Mouse (Mus musculus) activated CD4-positive, CD25-positive, alpha-beta regulatory T cell, adult 4 months (primary cell): ENCODE data around the gene Syce2. TPM values are rescaled to one million over a fixed set of nuclear protein-coding genes. Genes with fewer than 3 reads are reported as not detected.
"Not testable (repeated sequence)": the region's sequence is repeated elsewhere in the genome, so short reads cannot be mapped to it uniquely, and the experiment has no call there.

Experiments used
- ATAC-seq: one replicate; pipeline ENCODE4 v1.8.0; 2017
- polyA plus RNA-seq, 2 experiments: library from polyadenylated mRNA; unstranded; fragments of 100-300 nt; shearing (Covaris generic); gene quantifications; one replicate each; pipeline ENCODE4 v1.2.1; 2017

Gene Syce2
- polyA plus RNA-seq, 2 experiments from 2014 or later = 8.2 to 15.0 TPM

DNA sequence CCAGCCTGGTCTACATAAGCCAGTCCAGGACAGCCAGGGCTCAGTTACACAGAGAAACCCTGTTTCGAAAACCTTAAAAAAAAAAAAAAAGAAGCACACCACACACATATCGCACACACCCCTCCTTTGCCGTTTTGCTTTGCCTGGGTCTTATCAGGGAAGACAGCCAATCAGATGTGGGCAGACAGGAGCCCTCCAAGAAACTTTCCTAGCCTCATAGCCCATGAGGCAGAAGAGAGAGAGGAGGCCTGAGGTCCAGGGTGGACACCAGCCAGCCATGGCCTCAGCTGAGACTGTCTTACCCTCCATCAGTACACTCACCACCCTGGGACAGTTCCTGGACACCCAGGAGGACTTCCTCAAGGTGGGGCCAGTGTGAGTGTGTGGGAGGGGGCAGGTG, 29.8 kb downstream of the Syce2 start, which contains the start of gene Klf1:
TSS of gene Klf1 (plus strand) at position 177 of the 400 bp plus-strand sequence.
- ATAC-seq = no peak

DNA sequence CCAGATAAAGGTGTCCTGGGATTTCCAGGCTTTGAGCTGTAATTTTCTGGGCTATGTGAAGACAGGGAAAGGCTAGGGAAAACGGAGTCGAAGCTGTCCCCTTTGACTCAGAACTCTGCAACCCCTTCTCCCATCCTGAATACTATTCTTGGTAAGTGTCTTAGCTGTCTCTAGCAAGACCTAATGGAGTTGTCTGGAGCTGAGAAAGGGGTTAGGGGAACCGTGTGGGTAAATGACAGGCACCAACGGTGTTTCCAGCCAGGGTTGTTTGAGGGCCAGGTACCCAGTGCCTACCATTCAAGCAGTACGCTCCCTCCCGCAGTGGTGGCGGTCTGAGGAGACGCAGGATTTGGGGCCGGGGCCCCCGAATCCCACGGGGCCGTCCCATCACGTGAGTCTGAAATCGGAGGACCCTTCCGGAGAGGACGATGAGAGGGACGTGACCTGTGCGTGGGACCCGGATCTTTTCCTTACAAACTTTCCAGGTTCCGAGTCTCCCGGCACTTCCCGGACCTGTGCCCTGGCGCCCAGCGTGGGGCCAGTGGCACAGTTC, 30.5 kb downstream of the Syce2 start:
- no peak for ATAC-seq

DNA sequence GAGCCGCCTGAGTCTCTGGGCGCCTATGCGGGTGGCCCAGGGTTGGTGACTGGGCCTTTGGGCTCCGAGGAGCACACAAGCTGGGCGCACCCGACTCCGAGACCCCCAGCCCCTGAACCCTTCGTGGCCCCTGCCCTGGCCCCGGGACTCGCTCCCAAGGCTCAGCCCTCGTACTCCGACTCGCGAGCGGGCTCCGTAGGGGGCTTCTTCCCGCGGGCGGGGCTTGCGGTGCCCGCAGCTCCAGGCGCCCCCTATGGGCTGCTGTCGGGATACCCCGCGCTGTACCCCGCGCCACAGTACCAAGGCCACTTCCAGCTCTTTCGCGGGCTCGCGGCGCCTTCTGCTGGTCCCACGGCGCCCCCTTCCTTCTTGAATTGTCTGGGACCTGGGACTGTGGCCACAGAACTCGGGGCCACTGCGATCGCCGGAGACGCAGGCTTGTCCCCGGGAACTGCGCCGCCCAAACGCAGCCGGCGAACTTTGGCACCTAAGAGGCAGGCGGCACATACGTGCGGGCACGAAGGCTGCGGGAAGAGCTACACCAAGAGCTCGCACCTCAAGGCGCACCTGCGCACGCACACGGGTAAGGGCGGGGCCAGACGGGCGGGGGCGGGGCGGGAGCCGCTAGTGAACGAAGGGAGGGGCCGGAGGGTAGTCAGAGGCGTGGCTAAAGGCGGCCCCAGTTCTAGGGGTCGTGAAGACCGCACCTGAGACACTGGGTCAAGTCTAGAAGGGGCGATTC, 31.2 kb downstream of the Syce2 start:
- peak; percentile 85 for ATAC-seq

DNA sequence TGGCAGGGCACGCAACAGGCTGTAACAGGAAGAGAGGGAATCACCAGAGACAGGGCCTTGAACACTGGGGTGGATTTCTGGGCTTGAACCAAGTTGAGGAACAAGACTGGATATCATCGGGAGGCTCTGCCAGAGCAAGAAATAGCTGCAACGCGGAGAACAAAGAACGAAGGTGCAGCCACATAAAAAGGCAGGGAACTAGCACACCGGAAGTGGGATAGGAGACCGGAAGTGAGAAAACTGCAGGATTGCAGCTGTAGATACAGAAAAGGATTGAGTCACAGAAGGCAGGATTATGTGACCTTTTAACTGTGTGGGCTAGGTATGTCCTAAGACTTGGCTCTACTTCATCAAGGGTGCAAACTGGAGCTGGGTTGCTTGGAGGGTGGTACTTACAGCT, 32.4 kb downstream of the Syce2 start:
- ATAC-seq = no peak

DNA sequence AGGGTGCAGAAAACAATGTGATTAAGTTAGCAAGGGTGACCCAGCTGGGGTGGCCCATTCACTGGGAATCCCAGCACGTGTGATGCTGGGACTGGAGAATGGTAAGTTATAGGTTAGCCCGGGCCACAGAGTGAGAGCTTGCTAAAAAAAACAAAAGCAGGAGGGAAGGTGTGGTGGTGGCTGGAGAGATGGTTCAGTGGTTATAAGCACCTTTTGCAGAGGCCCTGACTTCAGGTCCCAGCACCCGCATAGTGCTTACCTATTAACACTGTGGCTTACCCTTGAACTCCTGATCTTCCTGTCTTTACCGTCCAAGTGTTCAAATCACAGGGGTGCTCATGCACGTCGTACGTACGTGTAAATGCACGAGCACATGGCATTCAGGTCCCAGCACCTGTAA, 35.1 kb downstream of the Syce2 start:
- no peak for ATAC-seq

DNA sequence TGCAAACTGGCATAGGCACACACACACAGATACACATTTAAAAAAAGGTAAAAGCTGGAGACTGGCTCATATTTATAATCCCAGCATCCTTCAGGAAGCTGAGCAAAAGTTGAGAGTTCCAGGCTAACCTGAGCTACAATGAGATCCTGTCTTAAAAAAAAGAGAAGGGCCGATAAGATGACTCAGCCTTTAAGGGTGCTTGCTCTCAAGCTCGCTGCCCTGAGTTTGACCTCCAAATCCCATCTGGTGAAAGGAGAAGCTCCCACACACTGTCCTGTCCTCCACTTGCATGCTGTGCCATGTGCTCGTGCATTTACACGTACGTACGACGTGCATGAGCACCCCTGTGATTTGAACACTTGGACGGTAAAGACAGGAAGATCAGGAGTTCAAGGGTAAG, 35.6 kb downstream of the Syce2 start:
- no peak for ATAC-seq

DNA sequence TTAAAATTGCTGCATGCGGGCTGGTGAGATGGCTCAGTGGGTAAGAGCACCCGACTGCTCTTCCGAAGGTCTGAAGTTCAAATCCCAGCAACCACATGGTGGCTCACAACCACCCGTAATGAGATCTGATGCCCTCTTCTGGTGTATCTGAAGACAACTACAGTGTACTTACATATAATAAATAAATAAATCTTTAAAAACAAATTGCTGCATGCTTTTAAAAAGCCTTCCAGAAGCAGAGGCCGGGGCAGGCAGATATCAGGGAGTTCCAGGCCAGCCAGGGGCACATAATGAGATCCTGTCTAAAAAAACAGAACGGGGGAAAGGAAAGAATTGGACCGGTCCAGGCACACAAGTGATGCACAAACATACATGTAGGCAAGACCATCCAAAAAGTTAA, 36.1 kb downstream of the Syce2 start:
- not testable (repeated sequence) for ATAC-seq

DNA sequence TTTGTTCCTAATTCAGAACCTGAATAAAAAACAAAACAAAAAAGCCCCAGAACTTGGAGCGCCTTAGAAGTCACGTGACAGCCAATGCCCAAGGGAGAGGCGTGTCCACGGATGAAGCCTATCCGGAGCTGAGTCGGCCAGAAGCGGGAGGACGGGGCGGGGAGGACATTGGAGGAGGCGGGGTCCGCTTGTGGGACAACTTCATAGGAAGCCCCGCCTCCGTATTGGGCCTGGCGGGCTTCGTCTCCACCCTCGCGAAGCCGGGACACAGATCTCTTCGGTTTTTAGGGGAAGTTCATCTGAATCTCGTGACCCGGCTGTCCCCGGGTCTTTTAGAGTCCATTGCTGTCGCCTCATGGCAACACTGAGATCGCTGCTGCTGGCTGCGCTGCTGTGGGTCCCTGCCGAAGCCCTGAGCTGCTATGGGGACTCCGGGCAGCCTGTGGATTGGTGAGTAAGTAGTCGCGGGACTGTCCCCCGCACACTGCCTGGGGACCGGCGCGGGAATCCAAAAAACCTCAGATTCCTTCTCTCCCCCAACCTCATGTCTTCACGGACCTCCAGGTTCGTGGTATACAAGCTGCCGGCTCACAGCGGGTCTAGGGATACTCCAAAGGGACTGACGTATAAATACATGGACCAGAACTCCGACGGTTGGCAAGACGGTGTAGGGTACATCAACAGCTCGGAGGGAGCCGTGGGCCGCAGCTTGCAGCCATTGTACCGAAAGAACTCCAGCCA, 36.7 kb downstream of the Syce2 start, which contains the start of gene Dnase2a:
TSS of gene Dnase2a (plus strand) at position 140 of the 741 bp plus-strand sequence.
- ATAC-seq = peak; percentile 77

DNA sequence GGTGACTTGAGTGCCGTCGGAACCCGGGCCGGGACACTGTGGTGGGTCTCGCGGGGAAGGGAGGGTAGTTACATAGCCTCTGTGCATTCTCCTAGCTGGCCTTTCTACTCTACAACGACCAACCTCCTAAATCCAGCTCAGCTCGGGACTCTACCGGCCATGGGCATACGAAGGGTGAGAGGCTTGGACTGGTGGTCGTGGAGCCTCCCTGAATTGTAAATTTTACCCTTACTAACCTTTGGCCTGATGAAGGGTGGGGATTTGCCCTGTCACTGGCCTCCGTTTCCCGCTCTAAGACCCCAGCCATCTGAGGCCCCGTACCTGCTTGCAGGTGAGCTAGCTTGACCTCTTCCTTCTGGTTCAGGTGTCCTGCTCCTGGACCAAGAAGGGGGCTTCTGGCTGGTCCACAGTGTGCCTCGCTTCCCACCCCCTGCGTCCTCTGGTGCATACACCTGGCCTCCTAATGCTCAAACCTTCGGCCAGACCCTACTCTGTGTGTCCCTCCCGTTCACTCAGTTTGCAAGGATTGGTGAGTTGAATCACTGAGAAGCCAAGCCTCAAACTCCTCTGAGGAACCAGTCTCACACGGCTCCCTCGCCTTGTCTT, 37.4 kb downstream of the Syce2 start:
- no peak for ATAC-seq

DNA sequence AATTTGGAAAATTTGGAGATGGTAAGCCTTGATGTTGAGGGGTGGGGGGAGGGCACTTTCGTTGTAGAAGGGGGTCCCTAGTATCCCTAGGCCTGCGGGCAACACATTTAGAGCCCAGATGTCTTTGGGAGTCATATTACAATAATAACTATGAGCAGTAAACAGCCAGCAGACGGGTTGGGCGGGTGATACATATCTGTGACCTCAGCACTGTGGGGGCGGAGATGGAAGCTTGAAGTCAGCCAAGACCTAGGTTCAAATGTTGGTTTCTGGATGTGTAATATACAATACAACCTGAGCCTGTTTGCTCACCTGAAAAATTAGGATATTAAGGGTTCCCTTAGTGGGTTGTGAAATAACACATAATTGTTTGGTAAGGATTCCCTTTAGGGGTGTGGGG, 38.0 kb downstream of the Syce2 start:
- ATAC-seq = no peak

DNA sequence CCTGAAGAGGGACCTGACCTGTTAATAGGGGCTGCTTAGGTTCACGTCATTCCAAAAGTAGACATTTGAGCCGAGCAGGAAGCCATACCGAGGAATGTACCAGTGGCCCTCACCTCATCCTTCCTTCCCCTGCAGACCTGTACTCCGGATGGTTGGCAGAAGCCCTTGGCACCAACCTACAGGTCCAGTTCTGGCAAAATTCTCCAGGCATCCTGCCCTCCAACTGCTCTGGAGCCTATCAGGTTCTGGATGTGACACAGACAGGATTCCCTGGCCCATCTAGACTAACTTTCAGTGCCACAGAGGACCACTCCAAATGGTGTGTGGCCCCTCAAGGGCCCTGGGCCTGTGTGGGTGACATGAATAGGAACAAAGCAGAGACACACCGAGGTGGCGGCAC, 38.6 kb downstream of the Syce2 start:
- no peak for ATAC-seq

DNA sequence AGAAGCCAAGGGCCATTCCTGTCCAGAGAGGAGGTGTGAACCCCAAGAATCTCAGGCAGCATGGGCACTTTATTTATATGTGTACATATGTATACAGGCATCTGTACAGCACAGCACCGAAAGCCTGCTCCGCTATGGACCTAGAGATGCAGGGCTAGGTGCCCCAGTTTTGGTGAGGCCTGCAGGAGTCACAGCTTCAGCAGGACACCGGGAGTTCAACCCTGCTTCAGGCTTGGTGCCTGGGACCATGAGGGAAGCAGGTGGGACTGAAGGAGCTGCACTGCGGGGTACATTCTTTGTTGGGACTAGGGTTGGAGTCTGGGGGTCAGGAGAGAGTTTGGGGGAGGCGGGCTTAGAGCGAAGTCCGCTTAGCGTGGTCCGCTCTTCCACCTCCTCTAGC, 39.9 kb downstream of the Syce2 start:
- no peak for ATAC-seq

DNA sequence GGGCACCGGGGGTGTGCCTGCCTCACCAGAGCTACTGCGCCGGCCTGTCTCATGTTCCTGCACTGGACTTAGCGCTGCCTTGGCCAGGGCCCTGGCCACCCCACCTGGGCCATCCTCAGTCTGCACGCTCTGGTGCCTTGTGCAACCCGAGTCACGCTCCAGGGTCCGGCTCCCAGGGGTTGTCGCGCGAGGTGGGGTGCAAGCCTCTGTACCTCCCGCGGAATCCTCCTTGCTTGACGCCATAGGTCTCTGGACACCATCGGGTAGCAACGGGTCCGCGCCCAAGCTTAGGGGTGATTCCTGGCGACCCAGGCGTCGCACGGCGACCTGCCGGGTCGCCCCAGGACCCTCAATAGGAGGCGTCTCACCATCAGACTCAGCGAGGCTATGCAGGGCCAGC, 40.5 kb downstream of the Syce2 start:
- ATAC-seq = no peak

DNA sequence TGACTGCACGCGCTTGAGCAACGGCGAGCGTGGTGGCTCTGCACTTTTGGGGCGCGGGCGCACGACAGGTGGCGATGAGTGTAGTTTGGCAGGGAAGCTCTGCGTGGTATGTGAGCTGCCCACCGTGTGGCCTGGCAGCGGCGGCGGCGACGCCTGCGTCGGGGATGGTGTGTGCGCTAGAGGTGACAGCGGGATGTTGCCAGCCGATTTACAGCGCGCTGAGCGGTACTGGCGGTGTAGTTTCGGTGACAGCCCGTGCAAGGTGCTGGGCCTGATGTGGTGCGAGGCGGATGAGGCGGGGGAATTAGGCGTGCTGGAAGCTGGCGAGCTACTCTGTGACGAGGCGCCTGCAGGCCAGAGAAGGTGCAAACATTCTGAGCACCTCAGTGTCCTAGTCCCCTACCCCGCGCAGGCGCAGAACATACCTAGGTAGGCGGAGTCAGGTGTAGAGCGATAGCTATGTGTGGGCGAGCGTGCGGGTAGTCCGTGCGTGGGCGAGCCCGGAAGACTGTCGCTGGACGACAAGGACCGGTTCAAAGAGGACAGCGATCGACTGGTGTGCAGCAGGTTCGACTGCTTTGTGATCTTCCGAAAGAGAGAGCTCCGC, 41.1 kb downstream of the Syce2 start:
- peak; percentile 67 for ATAC-seq

DNA sequence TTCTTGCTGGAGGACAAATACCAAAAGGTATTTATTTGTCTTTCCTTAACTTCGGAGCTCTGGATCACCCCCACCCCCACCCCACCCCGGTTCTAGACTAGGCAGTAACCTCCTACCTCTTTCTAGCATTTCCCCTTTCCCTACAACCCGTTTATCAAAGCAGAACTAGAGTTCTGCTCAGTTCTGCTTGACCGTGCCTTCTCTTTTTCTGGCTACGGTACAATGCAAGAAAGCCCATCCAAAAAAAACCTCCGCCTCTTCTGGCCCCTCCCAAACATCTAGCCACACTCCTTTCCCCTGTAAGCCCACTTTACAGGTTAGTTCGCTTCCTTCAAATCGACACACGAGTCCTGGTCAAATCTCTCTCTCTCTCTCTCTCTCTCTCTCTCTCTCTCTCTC, 41.6 kb downstream of the Syce2 start:
- no peak for ATAC-seq

DNA sequence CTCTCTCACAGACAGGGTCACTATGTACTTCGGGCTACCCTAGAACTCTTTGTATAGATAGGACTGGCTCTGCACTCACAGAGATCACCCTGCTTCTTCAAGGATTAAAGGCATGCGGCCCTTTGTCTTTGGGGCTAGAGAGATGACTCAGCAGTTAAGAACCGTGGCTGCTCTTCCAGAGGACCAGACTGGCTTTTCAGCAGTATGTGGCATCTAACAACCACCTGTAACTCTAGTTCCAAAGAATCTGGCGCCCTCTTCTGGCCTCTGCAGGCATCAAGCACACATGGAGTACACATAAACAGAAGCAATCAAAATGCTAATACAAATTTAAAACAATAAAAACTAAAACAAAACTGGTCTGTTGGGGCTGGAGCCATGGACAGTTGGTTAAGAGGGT, 42.0 kb downstream of the Syce2 start:
- no peak for ATAC-seq

DNA sequence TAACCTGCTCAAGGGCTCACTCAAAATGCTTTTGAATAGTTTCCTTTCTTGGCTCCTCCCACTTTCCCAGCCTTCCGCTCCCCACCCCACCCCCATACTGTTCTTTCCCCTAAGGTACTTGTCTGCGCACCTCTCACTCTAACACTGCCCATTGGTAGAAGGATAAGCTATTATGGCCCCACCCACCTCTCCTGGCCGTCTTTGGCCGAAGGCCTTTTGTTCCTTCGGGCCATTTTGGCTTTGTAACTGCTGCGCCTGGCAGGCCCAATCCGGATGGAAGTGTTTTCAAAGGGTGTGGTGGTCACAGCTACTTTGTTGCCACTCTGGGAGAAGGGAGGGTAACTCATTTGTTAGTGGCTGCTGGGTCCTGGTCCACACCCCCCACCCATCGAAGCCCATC, 43.4 kb downstream of the Syce2 start:
- no peak for ATAC-seq

DNA sequence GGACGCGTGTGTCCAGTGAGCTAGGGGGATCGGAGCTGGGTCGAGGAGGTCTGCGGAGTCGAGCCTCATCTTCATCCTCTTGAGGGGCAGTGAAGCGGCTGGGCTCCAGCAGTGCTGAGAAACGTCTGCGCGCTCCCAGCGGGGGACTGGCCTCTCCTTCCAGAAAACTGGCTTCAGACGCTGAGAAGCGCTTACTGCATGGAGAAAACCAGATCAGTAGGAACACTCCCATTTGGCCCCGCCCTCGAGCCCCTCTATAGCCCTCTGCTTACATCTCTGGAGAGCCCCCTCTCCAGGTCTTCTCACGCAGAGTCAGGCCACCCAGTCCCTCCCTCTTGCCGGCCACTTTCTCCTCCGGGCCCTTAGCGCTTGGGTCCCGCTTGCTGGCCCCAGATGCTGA, 45.9 kb downstream of the Syce2 start:
- no peak for ATAC-seq

DNA sequence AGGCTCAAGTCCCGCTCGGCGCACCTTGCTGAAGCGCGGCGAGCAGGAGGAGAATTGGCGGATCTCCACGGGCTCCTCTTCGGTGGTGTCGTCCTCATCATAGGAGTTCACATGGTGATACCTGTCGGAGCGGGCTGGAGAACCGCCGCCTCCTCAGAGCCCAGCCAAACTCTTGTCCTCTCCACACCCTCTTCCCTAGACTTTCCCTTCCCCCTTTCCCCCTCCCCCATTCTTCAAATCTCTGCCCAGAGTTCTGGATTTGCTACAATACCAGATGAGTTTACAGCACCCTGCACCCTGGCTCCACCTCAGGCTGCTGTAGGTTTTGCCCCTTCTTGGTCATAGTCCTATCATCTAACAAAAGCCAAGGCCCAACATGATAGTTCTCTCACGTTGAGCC, 46.7 kb downstream of the Syce2 start:
- ATAC-seq = no peak

DNA sequence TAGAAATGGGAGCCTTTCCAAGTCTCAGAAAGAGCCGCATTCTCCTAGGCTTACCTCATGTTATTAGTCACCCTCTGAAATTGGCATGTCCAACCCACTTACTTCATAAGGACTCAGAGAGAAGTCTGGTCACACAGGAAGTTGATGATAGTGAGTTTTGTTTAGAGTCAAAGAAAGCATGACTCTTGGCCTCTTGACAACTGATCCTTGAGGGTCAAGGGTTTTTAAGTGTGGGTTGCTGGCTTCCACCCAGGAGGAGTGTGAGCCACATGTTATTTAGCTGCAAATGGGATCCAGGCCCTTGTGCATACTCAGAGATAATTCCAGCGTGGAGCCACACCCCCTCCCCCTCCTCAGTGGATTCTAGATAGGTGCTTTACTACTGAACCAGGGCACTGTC, 49.7 kb downstream of the Syce2 start:
- ATAC-seq = no peak

DNA sequence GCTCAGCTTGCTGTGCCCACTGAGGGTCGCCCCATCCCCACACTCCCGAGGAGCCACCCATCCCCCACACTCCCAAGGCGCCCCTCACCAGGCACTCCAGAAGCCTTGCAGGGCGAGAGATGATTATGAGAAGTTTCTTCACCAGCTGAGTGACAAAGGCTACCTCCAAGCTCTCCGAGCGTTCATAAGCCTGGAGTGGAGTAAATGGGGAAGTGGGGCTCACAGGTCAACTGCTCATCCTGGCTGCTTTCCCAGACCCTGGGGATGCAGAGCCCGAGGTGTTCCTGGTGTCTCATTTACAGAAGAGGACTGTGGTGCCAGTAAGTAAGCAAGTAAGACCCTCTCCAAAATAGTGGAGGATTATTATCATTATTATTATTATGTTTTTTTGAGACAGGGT, 53.6 kb downstream of the Syce2 start:
- ATAC-seq = no peak

DNA sequence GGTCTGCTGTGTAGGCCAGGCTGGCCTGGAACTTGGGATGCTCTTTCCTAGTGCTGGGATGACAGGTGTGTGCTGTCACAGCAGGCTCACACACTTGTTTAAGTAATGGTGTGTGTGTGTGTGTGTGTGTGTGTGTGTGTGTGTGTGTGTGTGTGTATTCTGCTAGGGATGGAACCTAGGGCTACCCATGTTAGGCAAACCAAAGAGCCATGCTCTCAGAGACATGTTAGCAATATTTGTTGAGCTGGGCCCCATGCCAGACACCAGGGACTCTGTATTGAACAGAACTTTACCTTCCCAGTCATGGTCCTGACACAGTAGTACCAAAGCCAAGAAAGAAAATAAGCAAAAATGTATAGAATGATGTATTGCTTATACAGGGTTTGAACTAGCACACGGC, 55.6 kb downstream of the Syce2 start:
- no peak for ATAC-seq
